Mouse (Mus musculus) gastrocnemius, postnatal 14 days (tissue): ENCODE data around the gene Dpp6. TPM values are rescaled to one million over a fixed set of nuclear protein-coding genes. Genes with fewer than 3 reads are reported as not detected.

Experiments
- DNase-seq: peaks from one replicate; pipeline ENCODE4 v3.0.0; 2021; ENCODE audit warnings: mixed read lengths
- intact Hi-C: fragments of 180-260 bp; cut with DNase I; formaldehyde crosslinking; loops from one replicate; pipeline ENCODE4 v1.15.1; 2025; ENCODE audit warnings: low total_unique reads
- total RNA-seq, 2 experiments: library from RNA; stranded (reverse); gene quantifications; 2 replicates each; pipeline ENCODE4 v1.2.3; 2021

Gene Dpp6
- total RNA-seq, 2 experiments from 2014 or later, result 2.3 TPM

DNA sequence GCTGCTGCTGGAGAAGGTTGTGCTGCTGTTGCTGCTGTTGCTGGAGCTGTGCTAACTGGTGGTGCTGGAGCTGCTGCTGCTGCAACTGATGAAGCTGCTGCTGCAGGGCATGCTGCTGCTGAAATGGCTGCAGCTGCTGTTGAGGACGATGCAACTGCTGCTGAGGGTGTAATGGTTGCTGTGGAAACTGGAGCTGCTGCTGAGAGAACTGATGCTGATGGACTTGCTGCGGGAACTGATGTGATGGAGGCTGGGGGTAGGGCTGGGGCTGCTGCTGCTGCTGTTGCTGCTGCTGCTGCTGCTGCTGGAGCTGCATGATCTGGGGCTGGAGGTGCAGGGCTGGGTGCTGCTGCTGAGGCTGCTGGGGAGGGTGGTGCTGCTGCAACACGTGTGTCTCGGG lies 948.8 kb downstream of the Dpp6 start:
- DNase-seq, result no peak
- intact Hi-C loops, result no loop called here

DNA sequence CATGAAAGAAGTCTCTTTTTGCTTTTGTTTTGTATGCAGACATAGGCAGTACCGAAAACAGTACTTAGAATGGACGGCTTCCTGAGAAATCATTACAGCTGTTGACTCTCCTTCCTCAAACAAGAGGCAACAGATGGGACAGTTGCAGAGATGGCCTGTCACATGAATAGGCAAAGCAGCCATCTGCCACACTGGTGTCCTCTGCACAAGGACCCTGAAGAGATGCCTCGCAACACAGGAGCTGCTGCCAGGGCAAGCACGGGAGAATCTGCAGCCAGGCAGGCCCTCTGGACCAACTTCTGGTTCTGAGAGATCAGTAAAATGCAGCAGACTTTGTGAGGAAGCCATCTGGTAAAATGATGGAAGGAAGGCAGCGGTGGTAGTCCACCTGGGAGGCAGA lies 950.9 kb downstream of the Dpp6 start:
- no peak for DNase-seq
- intact Hi-C loops, result no loop called here
